Mouse (Mus musculus): Measurements from ENCODE around the gene Sult5a1.
"Not testable (repeated sequence)": the region's sequence is repeated elsewhere in the genome, so short reads cannot be mapped to it uniquely, and the experiment has no call there.

Gene Sult5a1

GRCm38 (mm10) chr8:123135406-123135805, 22.7 kb downstream of the Sult5a1 start:
- no peak for DNase-seq (ENCODE audit: low spot score)

- DNase-seq (ENCODE audit: low spot score), result no peak
Observed at GRCm38 (mm10) chr8:123134149-123134713, 23.9 kb downstream of the Sult5a1 start.

GRCm38 (mm10) chr8:123132953-123133352, 25.2 kb downstream of the Sult5a1 start:
- no peak for DNase-seq (ENCODE audit: low spot score)

- DNase-seq (ENCODE audit: low spot score), result no peak
Observed at GRCm38 (mm10) chr8:123131041-123131440, 27.1 kb downstream of the Sult5a1 start.

GRCm38 (mm10) chr8:123126193-123126816, 31.8 kb downstream of the Sult5a1 start:
- peak; percentile 30 for DNase-seq (ENCODE audit: low spot score)

GRCm38 (mm10) chr8:123122670-123123069, 35.4 kb downstream of the Sult5a1 start:
- DNase-seq (ENCODE audit: low spot score), result no peak

- DNase-seq (ENCODE audit: low spot score), result no peak
Observed at GRCm38 (mm10) chr8:123122059-123122458, 36.1 kb downstream of the Sult5a1 start.

- DNase-seq (ENCODE audit: low spot score), result no peak
Observed at GRCm38 (mm10) chr8:123117744-123118143, 40.4 kb downstream of the Sult5a1 start.

- DNase-seq (ENCODE audit: low spot score), result no peak
Observed at GRCm38 (mm10) chr8:123117127-123117731, 40.9 kb downstream of the Sult5a1 start, which contains the start of gene Cpne7. Cpne7 (plus strand) TSS chr8:123117374.

- no peak for DNase-seq (ENCODE audit: low spot score)
Observed at GRCm38 (mm10) chr8:123114644-123115043, 43.5 kb downstream of the Sult5a1 start.

GRCm38 (mm10) chr8:123113908-123114469, 44.1 kb downstream of the Sult5a1 start:
- DNase-seq (ENCODE audit: low spot score), result no peak

GRCm38 (mm10) chr8:123112892-123113291, 45.2 kb downstream of the Sult5a1 start:
- DNase-seq (ENCODE audit: low spot score), result no peak

- peak; percentile 44 for DNase-seq (ENCODE audit: low spot score)
Observed at GRCm38 (mm10) chr8:123110649-123111048, 47.5 kb downstream of the Sult5a1 start.

- DNase-seq (ENCODE audit: low spot score), result no peak
Observed at GRCm38 (mm10) chr8:123108953-123109352, 49.2 kb downstream of the Sult5a1 start.

GRCm38 (mm10) chr8:123108010-123108409, 50.1 kb downstream of the Sult5a1 start:
- no peak for DNase-seq (ENCODE audit: low spot score)

GRCm38 (mm10) chr8:123106531-123106930, 51.6 kb downstream of the Sult5a1 start:
- no peak for DNase-seq (ENCODE audit: low spot score)

GRCm38 (mm10) chr8:123105553-123106326, 52.4 kb downstream of the Sult5a1 start:
- DNase-seq (ENCODE audit: low spot score), result no peak

GRCm38 (mm10) chr8:123104046-123104767, 53.9 kb downstream of the Sult5a1 start:
- DNase-seq (ENCODE audit: low spot score), result no peak

GRCm38 (mm10) chr8:123103285-123103684, 54.8 kb downstream of the Sult5a1 start:
- no peak for DNase-seq (ENCODE audit: low spot score)

GRCm38 (mm10) chr8:123102855-123103254, 55.3 kb downstream of the Sult5a1 start:
- not testable (repeated sequence) for DNase-seq (ENCODE audit: low spot score)

Data from spleen, adult 12 weeks (tissue).